Mouse (Mus musculus) heart, postnatal 36 days (tissue): ENCODE data around the gene Ckm. TPM values are rescaled to one million over a fixed set of nuclear protein-coding genes. Genes with fewer than 3 reads are reported as not detected.

ENCODE experiments used
- DNase-seq, 2 experiments: peaks; one replicate each; pipeline ENCODE4 v3.0.0; 2021 to 2022
- intact Hi-C: fragments of 180-260 bp; cut with DNase I; formaldehyde crosslinking; loops from one replicate; pipeline ENCODE4 v1.15.1; 2025
- total RNA-seq, 2 experiments: library from RNA; stranded (reverse); gene quantifications; 2 replicates each; pipeline ENCODE4 v1.2.3; 2021

The Ckm gene
- total RNA-seq, 2 experiments from 2014 or later: 3,967 to 4,539 TPM

- no peak for DNase-seq
- intact Hi-C loops: no loop called here
These were observed 22.4 kb upstream of the Ckm start for GRCm38 (mm10) chr7:19382166-19382541.

- DNase-seq: no peak
These were observed 20.9 kb upstream of the Ckm start for GRCm38 (mm10) chr7:19383708-19384107.

GRCm38 (mm10) chr7:19388699-19389413 lies 15.7 kb upstream of the Ckm start:
- intact Hi-C loops: no loop called here

More at GRCm38 (mm10) chr7:19383708-19384107, 20.9 kb upstream of the Ckm start:
- intact Hi-C loops: no loop called here

GRCm38 (mm10) chr7:19394484-19394883 lies 10.1 kb upstream of the Ckm start:
- DNase-seq: no peak
- intact Hi-C loops: no loop called here

More at GRCm38 (mm10) chr7:19388699-19389413, 15.7 kb upstream of the Ckm start:
- DNase-seq: no peak

- peak in 1 of 2 experiments; percentile 45 for DNase-seq
- intact Hi-C loops: loop anchor here (10.0 kb wide), 1 partner anchor 305 kb away; no protein-coding TSS in a partner anchor
These were observed 4.9 kb upstream of the Ckm start for GRCm38 (mm10) chr7:19399496-19400280.

GRCm38 (mm10) chr7:19400946-19401345 lies 3.6 kb upstream of the Ckm start:
- intact Hi-C loops: loop anchor here (10.0 kb wide), 1 partner anchor 304 kb away; no protein-coding TSS in a partner anchor
- DNase-seq: no peak

GRCm38 (mm10) chr7:19402535-19403112 lies 2.0 kb upstream of the Ckm start:
- intact Hi-C loops: loop anchor here (10.0 kb wide), 1 partner anchor 302 kb away; no protein-coding TSS in a partner anchor
- DNase-seq: no peak

- intact Hi-C loops: loop anchor here (10.0 kb wide), 1 partner anchor 301 kb away; no protein-coding TSS in a partner anchor
- peak; percentile 31 to 36 for DNase-seq
These were observed 762 bp upstream of the Ckm start, which contains the start of gene Klc3 for GRCm38 (mm10) chr7:19403731-19404296. Klc3 (minus strand) TSS chr7:19404104.

GRCm38 (mm10) chr7:19405417-19405816 lies 841 bp downstream of the Ckm start:
- intact Hi-C loops: loop anchor here (5.0 to 10.0 kb wide), 4 partner anchors 97 to 299 kb away; no protein-coding TSS in a partner anchor
- peak; percentile 81 to 94 for DNase-seq

GRCm38 (mm10) chr7:19409753-19410152 lies 5.2 kb downstream of the Ckm start:
- intact Hi-C loops: loop anchor here (5.0 to 10.0 kb wide), 4 partner anchors 93 to 295 kb away; no protein-coding TSS in a partner anchor
- DNase-seq: peak in 1 of 2 experiments; percentile 32

GRCm38 (mm10) chr7:19410766-19411344 lies 6.3 kb downstream of the Ckm start:
- intact Hi-C loops: no loop called here
- peak; percentile 67 to 69 for DNase-seq

GRCm38 (mm10) chr7:19411783-19412182 lies 7.2 kb downstream of the Ckm start:
- intact Hi-C loops: no loop called here
- DNase-seq: peak; percentile 17 to 29

- intact Hi-C loops: no loop called here
- no peak for DNase-seq
These were observed 8.9 kb downstream of the Ckm start for GRCm38 (mm10) chr7:19413525-19413924.

GRCm38 (mm10) chr7:19416590-19416989 lies 12.0 kb downstream of the Ckm start:
- no peak for DNase-seq
- intact Hi-C loops: no loop called here

- intact Hi-C loops: no loop called here
- no peak for DNase-seq
These were observed 15.5 kb downstream of the Ckm start for GRCm38 (mm10) chr7:19420121-19420520.

GRCm38 (mm10) chr7:19420821-19421636 lies 16.5 kb downstream of the Ckm start:
- peak; percentile 65 to 79 for DNase-seq
- intact Hi-C loops: no loop called here

GRCm38 (mm10) chr7:19423083-19423482 lies 18.5 kb downstream of the Ckm start:
- DNase-seq: no peak
- intact Hi-C loops: no loop called here

- no peak for DNase-seq
- intact Hi-C loops: no loop called here
These were observed 19.5 kb downstream of the Ckm start for GRCm38 (mm10) chr7:19424051-19424450.

GRCm38 (mm10) chr7:19426349-19426748 lies 21.8 kb downstream of the Ckm start:
- intact Hi-C loops: no loop called here
- DNase-seq: no peak
